In genomic region chr1:190995548-190995947, GRCm38 (mm10) we compare ENCODE assay signal across 12 mouse cellular contexts. TPM values are rescaled to one million over a fixed set of nuclear protein-coding genes. Genes with fewer than 3 reads are reported as not detected.
DNase-seq lines count a peak whose midpoint lies in the region; ATAC-seq and TF ChIP-seq lines count a peak whose summit lies in the region.
"Had no signal": no experiment of that assay in that cellular context is flagged by ENCODE, and none has a peak within 500 bp of the region (broad histone marks: within the 10 kb centered on the region; RNA-seq: fewer than 3 reads in every experiment).

No protein-coding gene starts in this region.

- no peak overlapping the region for H3K4me2 ChIP-seq in embryonic facial prominence, embryonic 14.5 days (ENCODE audit: low read depth, low read length)
- no peak overlapping the region for H3K4me2 ChIP-seq in liver, postnatal 0 days (ENCODE audit: low read depth, low read length)

- H3K27me3 ChIP-seq in embryonic facial prominence, embryonic 14.5 days (replicated peaks; ENCODE audit: control insufficient read depth, insufficient read depth, low read length): no peaks in the 10 kb centered on the region
- no peaks in the 10 kb centered on the region for H3K27me3 ChIP-seq in embryonic facial prominence, embryonic 10.5 days (replicated peaks; ENCODE audit: low read depth, poor library complexity, severe bottlenecking)
- H3K27me3 ChIP-seq in liver, postnatal 0 days (ENCODE audit: insufficient read depth, low read length): no peaks in the 10 kb centered on the region

- no peaks in the 10 kb centered on the region for H3K4me1 ChIP-seq in embryonic facial prominence, embryonic 14.5 days (ENCODE audit: control insufficient read depth, insufficient read depth, low read length)
- H3K4me1 ChIP-seq in embryonic facial prominence, embryonic 10.5 days: 0 out of 2 replicates have a peak, but pooled peaks cover 3% of the 10 kb centered on the region
- H3K4me1 ChIP-seq in liver, postnatal 0 days (ENCODE audit: insufficient read depth): no peaks in the 10 kb centered on the region

- no peak for TF ChIP-seq EP300 in liver, postnatal 0 days (IDR thresholded peaks at IDR 0.05; ENCODE audit: low read depth)

- no peak for ATAC-seq in embryonic facial prominence, embryonic 14.5 days (ENCODE audit: low read depth)
- no peak for ATAC-seq in frontal cortex, adult (ENCODE audit: low TSS enrichment)
- no peak for ATAC-seq in liver, postnatal 0 days

- TF ChIP-seq CTCF in liver, postnatal 0 days (IDR thresholded peaks at IDR 0.05; ENCODE audit: low read depth): no peak

- peak; percentile 30 for DNase-seq in embryonic facial prominence, embryonic 14.5 days (ENCODE audit: low spot score)
- DNase-seq in embryonic facial prominence, embryonic 10.5 days (ENCODE audit: low spot score): no peak
- DNase-seq in NIH3T3 (ENCODE audit: low read depth): peak; percentile 57
- DNase-seq in gastrocnemius, postnatal 10 days: peak; percentile 76
- peak; percentile 84 for DNase-seq in kidney, adult 8-10 months
- DNase-seq in lung, postnatal 36 days: peak; percentile 16
- DNase-seq in liver, postnatal 0 days: no peak

- H3K36me3 ChIP-seq in embryonic facial prominence, embryonic 14.5 days (ENCODE audit: control insufficient read depth, insufficient read depth, low read length): no peaks in the 10 kb centered on the region
- no peaks in the 10 kb centered on the region for H3K36me3 ChIP-seq in embryonic facial prominence, embryonic 10.5 days (replicated peaks)
- no peaks in the 10 kb centered on the region for H3K36me3 ChIP-seq in liver, postnatal 0 days (replicated peaks; ENCODE audit: insufficient read depth, low read length)

- no peak overlapping the region for H3K9ac ChIP-seq in embryonic facial prominence, embryonic 14.5 days (ENCODE audit: low read depth, low read length)
- no peak overlapping the region for H3K9ac ChIP-seq in liver, postnatal 0 days (replicated peaks)

- H3K4me3 ChIP-seq in embryonic facial prominence, embryonic 14.5 days (ENCODE audit: low read depth, low read length): no peak overlapping the region
- H3K4me3 ChIP-seq in embryonic facial prominence, embryonic 10.5 days: no peak overlapping the region
- no peak overlapping the region for H3K4me3 ChIP-seq in liver, postnatal 0 days (ENCODE audit: low read depth, low read length)

- no peak overlapping the region for H3K27ac ChIP-seq in embryonic facial prominence, embryonic 14.5 days (replicated peaks; ENCODE audit: low read depth, low read length)
- H3K27ac ChIP-seq in embryonic facial prominence, embryonic 10.5 days (replicated peaks): no peak overlapping the region
- no peak overlapping the region for H3K27ac ChIP-seq in liver, postnatal 0 days (ENCODE audit: low read depth)

- 57% methylated on average over 7 of the region's 7 CpGs for WGBS in embryonic facial prominence, embryonic 14.5 days
- WGBS in embryonic facial prominence, embryonic 10.5 days: 77% methylated on average over 7 of the region's 7 CpGs
- WGBS in liver, postnatal 0 days (ENCODE audit: insufficient replicate concordance): 62% methylated on average over 7 of the region's 7 CpGs

- H3K9me3 ChIP-seq in embryonic facial prominence, embryonic 14.5 days (ENCODE audit: control insufficient read depth, low read length): peaks cover 6% of the 10 kb centered on the region
- H3K9me3 ChIP-seq in embryonic facial prominence, embryonic 10.5 days: peaks cover 4% of the 10 kb centered on the region; the same call in 1 of the 2 replicates
- H3K9me3 ChIP-seq in liver, postnatal 0 days (ENCODE audit: low read length): peaks cover 5% of the 10 kb centered on the region; the same call in 1 of the 2 replicates

RNA-seq across cellular contexts. Expression of gene Vash2, which starts 16.5 kb away (rescaled TPM):
- polyA plus RNA-seq in embryonic facial prominence, embryonic 14.5 days (2014; fragmentation: Nextera tagmentation; extraction: Ambion mirVana): 66.4 and 73.7 TPM in 2 replicates
- polyA plus RNA-seq in embryonic facial prominence, embryonic 10.5 days (2016; fragmentation: Nextera tagmentation; extraction: Ambion mirVana): 52.7 and 56.7 TPM in 2 replicates
- 10 to 100 TPM; 12.3 to 14.6 TPM for total RNA-seq in gastrocnemius, postnatal 10 days (2021)
- polyA plus RNA-seq in liver, postnatal 0 days (2015; fragmentation: Nextera tagmentation; extraction: Ambion mirVana): 0.27 and 0.31 TPM in 2 replicates

RNA-seq across cellular contexts. Expression of gene Flvcr1, which starts 30.4 kb away (rescaled TPM):
- 7.3 and 8.2 TPM in 2 replicates for polyA plus RNA-seq in embryonic facial prominence, embryonic 14.5 days (2014; fragmentation: Nextera tagmentation; extraction: Ambion mirVana)
- polyA plus RNA-seq in embryonic facial prominence, embryonic 10.5 days (2016; fragmentation: Nextera tagmentation; extraction: Ambion mirVana): 6.9 and 7.4 TPM in 2 replicates
- 10 to 100 TPM; 10.9 to 11.7 TPM for total RNA-seq in gastrocnemius, postnatal 10 days (2021)
- polyA plus RNA-seq in liver, postnatal 0 days (2015; fragmentation: Nextera tagmentation; extraction: Ambion mirVana): 2.6 and 3.0 TPM in 2 replicates

RNA-seq across cellular contexts. Expression of gene Spata45, which starts 40.9 kb away (rescaled TPM):
- polyA plus RNA-seq in embryonic facial prominence, embryonic 14.5 days (2014; fragmentation: Nextera tagmentation; extraction: Ambion mirVana): not detected in 2 replicates
- not detected in 2 replicates for polyA plus RNA-seq in embryonic facial prominence, embryonic 10.5 days (2016; fragmentation: Nextera tagmentation; extraction: Ambion mirVana)
- not detected for total RNA-seq in gastrocnemius, postnatal 10 days (2021)
- 0.49 TPM in 1 of 2 replicates, not detected in the other for polyA plus RNA-seq in liver, postnatal 0 days (2015; fragmentation: Nextera tagmentation; extraction: Ambion mirVana)
- polyA plus RNA-seq: C2C12; heart, embryonic 16.5 days; liver, embryonic 16.5 days; spleen, adult 2 months had no signal

Comparison
In these comparisons a context has a peak if more than half of its experiments do, and no peak if none do; other contexts are left out.
1. DNase-seq: peak in embryonic facial prominence, embryonic 14.5 days (single experiment), NIH3T3 (single experiment), gastrocnemius, postnatal 10 days (single experiment), kidney, adult 8-10 months (2 of 2) and lung, postnatal 36 days (single experiment); none in embryonic facial prominence, embryonic 10.5 days (single experiment) and liver, postnatal 0 days (single experiment).
2. RNA of gene Vash2, which starts 16.5 kb away (polyA plus RNA-seq): 66.4 to 73.7 TPM in embryonic facial prominence, embryonic 14.5 days and 52.7 to 56.7 TPM in embryonic facial prominence, embryonic 10.5 days; 0.27 to 0.31 TPM in liver, postnatal 0 days; every median in the first group is over 10 times any median in the second.